Mouse (Mus musculus) ES-CJ7 (cell line): ENCODE data around the gene Zfp362.

ENCODE experiments used
- DNase-seq: peaks from one replicate; pipeline ENCODE4 v3.0.0; 2011; ENCODE audit warnings: low read depth, low spot score

The Zfp362 gene

DNA sequence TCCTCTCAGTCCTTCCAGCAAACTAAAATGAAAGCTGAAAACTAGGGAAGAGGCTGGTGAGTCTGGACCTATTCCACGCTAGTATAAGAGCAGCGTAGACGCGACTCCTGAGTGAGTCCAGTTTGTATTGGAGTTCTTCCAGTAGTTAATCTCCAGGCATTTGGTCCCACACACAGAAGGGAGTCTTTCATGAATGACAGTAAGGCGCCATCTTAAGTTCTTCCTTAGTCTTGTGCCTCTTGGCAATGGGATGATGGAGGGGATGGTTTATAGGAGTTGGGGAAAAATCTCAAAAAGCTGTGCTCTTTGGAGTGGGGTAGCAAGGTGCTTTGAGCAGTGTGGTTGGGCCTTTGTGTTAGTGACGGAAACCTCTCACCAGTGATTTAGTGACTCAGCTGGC, 75.6 kb downstream of the Zfp362 start:
- no peak for DNase-seq

DNA sequence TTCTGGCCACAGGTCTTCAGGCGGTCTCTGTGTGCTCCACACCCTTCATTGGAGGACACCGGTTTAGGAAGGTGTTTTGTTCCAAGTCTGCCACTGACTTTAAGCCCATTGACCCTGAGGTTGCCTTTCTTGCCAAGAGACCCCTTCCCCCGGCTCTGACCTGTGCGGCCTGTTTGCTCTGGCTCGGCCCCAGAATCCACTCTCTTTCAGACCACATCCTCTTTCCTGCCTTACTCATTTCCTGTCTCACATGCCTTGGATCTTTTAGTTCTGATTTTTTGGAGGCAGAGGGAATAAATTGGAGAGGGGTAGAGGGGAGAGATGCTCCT, 76.2 kb downstream of the Zfp362 start:
- DNase-seq, result no peak

DNA sequence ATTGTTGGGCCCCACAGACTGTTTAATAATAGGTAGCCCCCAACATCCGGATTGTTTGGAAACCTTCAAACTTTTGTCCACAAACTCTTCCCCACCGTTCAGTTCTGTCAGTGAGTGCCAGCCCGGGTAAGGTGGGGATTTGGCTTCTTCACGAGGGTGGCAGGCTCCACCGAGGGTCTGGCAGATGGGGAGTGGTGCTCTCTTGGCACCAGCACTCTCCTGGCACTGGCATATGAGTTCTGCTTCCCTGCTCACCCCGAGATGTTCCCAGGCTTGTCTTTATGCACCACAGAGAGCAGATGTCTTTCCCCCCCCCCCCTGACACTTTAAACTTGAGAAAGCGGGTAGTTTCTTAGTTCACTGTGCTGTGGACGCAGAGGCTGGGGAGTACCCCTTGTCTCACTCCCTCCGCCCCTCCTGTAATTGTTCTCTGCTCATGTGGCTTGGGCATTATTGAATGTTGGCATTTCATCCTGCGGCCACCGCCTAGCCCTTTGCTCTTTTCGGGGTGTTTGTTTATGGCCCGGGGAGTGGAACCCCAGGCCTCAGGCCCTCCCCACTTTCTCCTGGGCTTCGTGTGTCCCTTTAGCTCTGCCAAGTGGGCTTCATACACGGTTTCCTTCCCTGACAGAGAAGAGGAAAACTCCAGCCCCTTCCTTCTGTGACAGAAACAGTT, 76.7 kb downstream of the Zfp362 start:
- DNase-seq, result no peak

DNA sequence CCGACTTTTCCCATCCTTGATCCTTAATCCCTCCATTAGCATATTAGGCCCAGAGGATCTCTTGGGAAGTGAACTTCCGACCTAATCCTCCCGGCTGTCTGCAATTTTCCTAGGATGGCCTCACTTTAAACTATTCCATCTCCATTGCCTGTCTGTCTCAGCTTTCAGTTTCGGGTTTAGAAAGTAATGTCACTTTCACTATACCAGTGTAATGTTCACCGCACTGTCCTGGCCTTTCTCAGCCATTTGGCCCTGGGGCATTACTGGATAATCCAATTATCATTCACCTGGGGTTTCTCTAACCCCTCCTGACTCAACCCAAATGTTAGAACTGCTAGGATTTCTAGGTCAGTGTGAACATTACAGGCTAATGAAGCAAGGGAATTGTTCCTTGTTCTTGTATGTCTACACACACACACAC, 77.4 kb downstream of the Zfp362 start:
- DNase-seq, result no peak

DNA sequence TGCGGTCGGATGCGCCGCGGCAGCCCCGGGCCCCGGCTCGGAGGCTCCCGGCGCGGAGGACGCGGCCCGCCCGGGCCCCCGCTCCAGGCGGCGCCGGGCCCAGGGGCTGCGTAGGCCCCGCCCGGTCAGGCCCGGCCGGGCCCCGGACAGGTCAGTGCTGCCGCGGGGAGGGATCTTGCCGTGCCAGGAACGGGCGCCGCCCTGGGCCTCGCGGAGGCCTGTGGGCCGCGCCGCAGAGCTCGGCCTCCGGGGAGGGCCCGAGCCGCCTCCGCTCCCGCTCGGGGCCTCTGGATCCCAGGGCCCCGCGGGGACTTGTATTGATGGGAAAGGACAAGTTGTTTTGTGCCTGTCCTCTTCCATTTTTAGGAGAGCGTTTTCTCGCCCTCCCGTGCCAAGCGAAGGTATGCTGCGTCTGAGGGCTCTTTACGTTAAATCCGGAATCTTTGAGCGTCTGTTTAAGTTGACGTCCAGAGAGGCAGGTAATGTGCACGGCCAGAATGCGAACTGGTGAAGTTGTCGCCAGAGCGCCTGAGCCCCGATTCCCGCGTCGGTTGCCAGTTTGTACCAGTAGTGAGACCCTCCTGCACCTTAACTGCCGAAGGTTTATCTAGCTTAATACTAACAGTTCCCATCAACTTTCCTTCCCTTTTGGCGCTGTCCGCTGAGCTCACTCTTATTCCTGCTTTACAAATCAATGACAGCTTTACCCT, 78.0 kb downstream of the Zfp362 start:
- peak; percentile 62 for DNase-seq

DNA sequence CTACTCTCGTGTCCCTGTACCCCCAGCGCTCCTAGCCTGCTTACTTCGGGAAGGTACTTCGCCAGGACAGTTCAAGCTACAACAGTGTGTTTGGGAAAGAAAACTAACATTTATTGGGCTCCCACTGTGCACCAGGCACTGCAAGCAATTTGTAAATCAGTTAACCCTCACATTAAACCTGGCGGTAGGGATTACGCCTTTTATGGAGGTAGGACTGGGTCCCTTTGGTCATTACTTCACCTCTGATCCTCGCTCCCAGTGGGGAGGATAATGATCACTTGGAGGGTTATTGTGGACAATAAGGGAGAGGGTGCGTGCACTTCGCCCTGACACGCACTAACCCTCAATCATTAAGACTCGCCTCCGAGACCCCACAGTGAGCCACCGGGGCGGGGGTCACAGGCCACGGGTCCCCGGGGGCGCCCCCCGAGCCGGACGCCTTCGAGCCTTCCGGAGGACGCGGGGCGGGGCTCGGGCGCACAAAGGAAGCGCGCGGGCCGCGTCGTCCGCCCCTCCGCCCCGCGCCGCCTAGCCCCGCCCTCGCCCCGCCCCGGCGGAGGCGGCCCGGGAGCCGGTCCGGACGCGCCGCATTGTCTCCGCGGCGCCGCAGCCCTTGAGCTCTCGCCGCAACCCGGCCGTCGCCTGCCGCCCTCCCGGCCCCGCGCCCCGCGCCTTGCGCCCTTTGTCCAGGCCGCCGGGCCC, 78.7 kb downstream of the Zfp362 start:
- peak; percentile 30 for DNase-seq

DNA sequence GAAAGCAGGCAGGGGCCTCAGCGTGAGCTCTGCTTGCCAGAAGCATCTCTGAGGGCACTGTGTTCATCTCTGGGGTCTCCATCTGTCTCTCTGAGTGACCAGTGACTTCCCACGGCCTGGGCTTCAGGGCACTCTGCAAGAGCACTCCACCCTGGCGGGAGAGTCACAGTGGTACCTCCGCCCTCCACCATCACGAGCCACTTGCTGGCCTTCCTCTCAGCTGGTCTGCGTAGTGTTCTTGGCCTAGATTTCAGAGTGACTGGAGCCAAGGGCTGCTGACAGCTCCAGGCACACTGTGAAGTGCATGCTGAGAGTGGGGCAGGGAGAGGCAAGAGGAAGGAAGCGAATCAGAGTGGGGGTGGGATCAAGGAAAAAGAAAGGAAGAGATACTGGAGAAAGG, 81.8 kb downstream of the Zfp362 start:
- no peak for DNase-seq

DNA sequence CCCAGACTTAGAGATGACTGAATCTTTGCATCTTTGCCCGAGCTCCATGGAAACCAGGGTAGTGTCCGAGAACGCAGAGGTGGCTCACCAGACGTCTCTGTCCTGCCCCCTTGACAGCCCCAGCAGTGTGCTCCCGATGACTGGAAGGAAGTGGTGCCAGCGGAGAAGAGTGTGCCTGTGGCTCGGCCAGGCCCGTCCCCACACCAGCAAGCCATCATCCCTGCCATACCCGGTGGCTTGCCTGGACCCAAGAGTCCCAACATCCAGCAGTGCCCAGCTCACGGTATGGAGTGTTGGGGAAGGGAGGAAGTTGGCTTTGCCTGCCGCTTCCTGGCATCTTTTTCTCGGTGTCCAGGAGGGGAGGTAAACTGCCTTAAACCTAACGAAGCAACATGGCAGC, 82.4 kb downstream of the Zfp362 start:
- no peak for DNase-seq
